8 mouse cellular contexts compared by ENCODE assay signal in genomic region chr16:42781096-42782071, GRCm38 (mm10).
DNase-seq lines count a peak whose midpoint lies in the region; ATAC-seq and TF ChIP-seq lines count a peak whose summit lies in the region.

No protein-coding gene starts in this region.

- H3K9ac ChIP-seq in embryonic facial prominence, embryonic 15.5 days, result no peak overlapping the region

- peak; percentile 55; the same call in 1 of the 2 replicates for ATAC-seq in embryonic facial prominence, embryonic 15.5 days (ENCODE audit: insufficient number of reproducible peaks, low FRiP score, low TSS enrichment, low read depth)
- ATAC-seq in inflammation-experienced regulatory T-cells, adult 6 months, result no peak
- no peak for ATAC-seq in megakaryocyte-erythroid progenitor cell, adult 5-6 weeks (replicated peaks; ENCODE audit: low FRiP score, low TSS enrichment, poor library complexity, severe bottlenecking)

- no peak overlapping the region for H3K4me2 ChIP-seq in embryonic facial prominence, embryonic 15.5 days (replicated peaks)

- TF ChIP-seq CTCF in gastrocnemius, adult 2 months (IDR thresholded peaks at IDR 0.05), result no peak

- no peaks in the 10 kb centered on the region for H3K36me3 ChIP-seq in embryonic facial prominence, embryonic 15.5 days
- H3K36me3 ChIP-seq in limb, embryonic 10.5 days, result no peaks in the 10 kb centered on the region

- WGBS in embryonic facial prominence, embryonic 15.5 days, result 21% methylated on average over 12 of the region's 12 CpGs
- 7% methylated on average over 12 of the region's 12 CpGs for WGBS in limb, embryonic 10.5 days

- DNase-seq in left cerebral cortex, postnatal 4 days, result peak; percentile 10
- no peak for DNase-seq in left cerebral cortex, adult 8-10 months (ENCODE audit: low spot score in 2 of 2)
- no peak for DNase-seq in limb, embryonic 10.5 days (ENCODE audit: low spot score)
- DNase-seq in retina, postnatal 1 day, result peak; percentile 64
- no peak for DNase-seq in gastrocnemius, adult 2 months

- H3K27me3 ChIP-seq in embryonic facial prominence, embryonic 15.5 days, result no peaks in the 10 kb centered on the region
- no peaks in the 10 kb centered on the region for H3K27me3 ChIP-seq in limb, embryonic 10.5 days (ENCODE audit: low read depth, poor library complexity, severe bottlenecking)

- H3K4me1 ChIP-seq in embryonic facial prominence, embryonic 15.5 days, result 0 out of 2 replicates have a peak, but pooled peaks cover 11% of the 10 kb centered on the region
- peaks cover 40% of the 10 kb centered on the region for H3K4me1 ChIP-seq in limb, embryonic 10.5 days

- H3K4me3 ChIP-seq in embryonic facial prominence, embryonic 15.5 days (replicated peaks), result no peak overlapping the region
- no peak overlapping the region for H3K4me3 ChIP-seq in limb, embryonic 10.5 days
- H3K4me3 ChIP-seq in gastrocnemius, adult 2 months, result no peak overlapping the region; the same call in 1 of the 2 replicates

- H3K27ac ChIP-seq in embryonic facial prominence, embryonic 15.5 days (replicated peaks), result no peak overlapping the region; the same call in 1 of the 2 replicates
- H3K27ac ChIP-seq in limb, embryonic 10.5 days, result peak overlapping the region; percentile 79
- no peak overlapping the region for H3K27ac ChIP-seq in gastrocnemius, adult 2 months

- no peaks in the 10 kb centered on the region for H3K9me3 ChIP-seq in embryonic facial prominence, embryonic 15.5 days (replicated peaks)
- H3K9me3 ChIP-seq in limb, embryonic 10.5 days (replicated peaks), result no peaks in the 10 kb centered on the region

- intact Hi-C loops in left cerebral cortex, postnatal 4 days (cut with DNase I), result loop anchor here (2.0 to 10.0 kb wide), 4 partner anchors 447 to 609 kb away; no protein-coding TSS in a partner anchor
- intact Hi-C loops in gastrocnemius, adult 2 months (cut with DNase I), result loop anchor here (5.0 kb wide), 1 partner anchor 504 kb away; no protein-coding TSS in a partner anchor

Comparison
In these comparisons a context has a peak if more than half of its experiments do, and no peak if none do; other contexts are left out.
1. DNase-seq: peak in left cerebral cortex, postnatal 4 days (single experiment) and retina, postnatal 1 day (single experiment); none in left cerebral cortex, adult 8-10 months (0 of 2), limb, embryonic 10.5 days (single experiment) and gastrocnemius, adult 2 months (single experiment).